Mouse (Mus musculus) liver, adult (tissue): ENCODE results near the gene Nfkbiz.

Experiments
- GATA4 ChIP-seq: IDR thresholded peaks from 2 replicates; pipeline ENCODE4 v1.6.1; 2014; ENCODE audit warnings: mild to moderate bottlenecking, low read length; ENCODE audit not compliant: insufficient replicate concordance

The Nfkbiz gene

DNA sequence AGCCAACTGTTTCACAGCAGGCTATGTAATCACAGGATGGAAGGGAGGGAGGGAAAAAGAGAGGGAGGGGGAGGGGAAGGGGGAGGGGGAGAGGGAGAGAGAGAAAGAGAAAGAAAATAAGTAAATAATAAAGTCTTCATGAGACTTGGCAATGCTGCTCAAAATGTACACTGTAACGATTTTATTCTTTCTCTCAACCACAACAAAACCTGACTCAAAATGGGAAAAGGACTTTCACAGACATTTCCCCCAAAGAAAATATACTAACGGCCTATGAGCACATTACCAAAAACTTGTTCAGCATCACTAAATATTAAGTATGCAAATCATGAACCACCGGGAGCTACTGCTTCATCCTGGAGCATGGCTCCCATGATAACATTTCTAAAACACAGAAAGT lies 54.8 kb downstream of the Nfkbiz start:
- no peak for TF ChIP-seq GATA4

DNA sequence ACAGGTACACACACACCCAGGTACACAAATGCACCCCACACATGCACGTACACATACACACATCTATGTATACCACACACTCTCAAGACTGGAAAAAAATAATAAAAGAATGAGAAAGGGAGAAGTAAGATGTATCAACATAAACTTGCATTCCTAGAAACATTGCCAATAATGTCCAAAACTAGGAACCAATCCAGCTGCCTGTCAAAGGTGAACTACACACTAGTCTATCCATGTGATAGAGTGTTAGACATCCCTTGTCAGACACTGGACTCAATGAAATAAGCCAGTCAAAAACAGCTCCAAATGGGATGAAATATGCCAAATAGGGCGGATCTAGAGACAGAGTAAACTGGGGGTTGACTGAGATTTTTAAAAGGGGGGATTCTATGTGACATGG lies 55.8 kb downstream of the Nfkbiz start:
- TF ChIP-seq GATA4, result no peak

DNA sequence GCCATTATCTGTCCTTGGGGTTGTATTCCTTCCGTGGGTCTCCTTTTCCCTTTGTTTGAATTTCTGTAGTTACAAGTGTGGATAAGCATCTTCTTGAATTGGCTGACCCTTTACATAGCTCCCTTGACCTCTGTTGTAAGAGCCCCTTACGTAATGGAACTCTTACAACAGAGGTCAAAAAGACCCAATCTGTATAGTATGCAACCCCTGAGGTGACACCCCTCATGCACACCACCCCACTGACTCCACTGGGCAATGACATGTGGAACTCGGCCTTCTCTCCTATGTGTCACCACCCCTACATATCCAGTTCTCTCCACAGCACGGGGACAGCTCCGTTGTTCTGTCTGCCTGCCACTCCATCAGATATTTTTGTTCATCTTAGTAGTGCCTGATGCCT lies 56.9 kb downstream of the Nfkbiz start:
- TF ChIP-seq GATA4, result no peak

DNA sequence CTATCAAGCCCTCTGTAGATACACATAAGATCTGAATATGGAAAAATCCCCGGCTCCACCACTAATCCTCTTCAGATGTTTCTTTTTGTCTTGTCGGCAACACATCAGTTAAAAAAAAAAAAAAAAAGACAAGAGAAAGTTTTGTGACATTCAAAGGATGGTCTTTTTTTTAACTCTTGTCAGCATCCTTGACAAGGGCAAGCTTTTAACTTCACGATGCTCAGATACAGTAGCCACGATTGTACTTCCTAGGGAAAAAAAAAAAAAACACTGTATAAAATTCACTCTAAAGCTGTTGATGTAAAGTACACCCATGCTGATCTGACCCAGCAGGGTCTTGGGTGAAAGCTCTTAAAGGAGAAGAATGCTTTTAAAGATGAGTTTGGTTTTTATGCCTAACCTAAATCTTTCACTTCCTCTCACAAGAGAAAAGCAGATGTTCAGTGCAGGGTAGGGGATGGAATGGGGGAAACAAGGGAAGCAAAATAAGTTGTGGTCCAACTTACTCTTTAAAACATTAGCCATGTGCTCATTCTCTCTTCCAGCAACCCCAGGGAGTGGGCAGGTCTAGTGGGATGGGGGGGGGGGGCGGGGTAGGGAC lies 57.6 kb downstream of the Nfkbiz start:
- TF ChIP-seq GATA4, result no peak

DNA sequence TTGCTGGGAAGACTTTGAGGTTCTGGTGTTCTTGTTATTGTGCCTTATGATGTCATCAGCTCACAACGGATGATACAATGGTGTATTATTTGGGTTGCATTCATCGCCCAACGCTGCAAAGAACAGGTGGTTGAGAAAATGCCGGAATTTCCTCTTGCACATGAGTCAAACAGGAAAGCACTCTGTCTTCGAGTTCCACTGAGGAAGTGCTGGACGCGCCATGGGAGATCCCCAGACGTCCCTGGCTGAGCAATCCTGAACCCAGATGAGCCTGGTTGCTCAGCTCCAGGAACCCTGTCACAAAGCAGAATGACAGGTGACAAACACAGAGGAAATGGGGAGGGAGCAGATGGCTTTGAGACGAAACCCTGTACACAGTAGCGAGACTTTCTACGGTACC lies 62.4 kb downstream of the Nfkbiz start:
- TF ChIP-seq GATA4, result no peak

DNA sequence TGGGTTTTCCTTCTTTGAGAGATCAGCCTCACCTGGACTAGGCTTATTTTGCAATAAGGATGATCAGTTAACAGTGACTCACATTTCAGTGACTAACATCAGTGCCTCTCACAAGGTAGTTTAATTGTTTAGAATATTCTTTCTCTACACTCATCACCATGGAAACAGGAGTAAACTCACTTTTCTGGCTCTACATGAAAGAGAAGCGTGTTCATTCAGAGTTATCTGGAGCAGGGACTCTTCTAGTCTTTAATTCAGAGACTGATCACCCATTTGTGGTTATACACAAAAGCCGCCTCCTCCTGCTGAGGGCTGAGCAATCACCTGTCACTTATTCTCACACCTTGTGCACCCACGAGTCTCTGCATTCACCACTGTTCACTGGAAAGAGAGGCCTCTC lies 68.5 kb downstream of the Nfkbiz start:
- TF ChIP-seq GATA4, result no peak
